Mouse (Mus musculus) lung, postnatal 0 days (tissue): Measurements from ENCODE around the gene Zfp101.

Experiments used
- CTCF ChIP-seq: IDR thresholded peaks from 2 replicates; pipeline ENCODE4 v1.5.1; 2016; ENCODE audit warnings: antibody characterized with exemption, mild to moderate bottlenecking
- EP300 ChIP-seq: IDR thresholded peaks from 2 replicates; pipeline ENCODE4 v1.6.1; 2016; ENCODE audit warnings: antibody characterized with exemption, mild to moderate bottlenecking, control low read depth

DNA sequence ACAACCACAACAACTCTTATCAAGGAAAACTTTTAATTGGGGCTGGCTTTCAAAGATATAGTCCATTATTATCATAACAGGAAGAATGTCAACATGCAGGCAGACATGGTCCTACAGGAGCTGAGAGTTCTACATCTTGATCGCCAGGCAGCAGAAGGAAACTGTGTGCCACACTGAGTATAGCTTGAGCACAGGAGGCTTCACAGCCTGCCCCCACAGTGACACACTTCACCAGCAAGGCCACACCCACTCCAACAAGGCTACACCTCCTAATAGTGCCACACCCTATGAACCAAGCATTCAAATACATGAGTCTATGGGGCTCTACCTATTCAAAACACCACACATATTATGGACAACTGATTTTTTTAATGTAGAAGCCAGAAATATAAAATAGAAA, 41.5 kb downstream of the Zfp101 start:
- TF ChIP-seq CTCF (no peak), EP300 (no peak)
